Mouse (Mus musculus) olfactory bulb, adult 2 months (tissue): ENCODE results near the gene Pkn3. TPM values are rescaled to one million over a fixed set of nuclear protein-coding genes. Genes with fewer than 3 reads are reported as not detected.

ENCODE experiments used
- H3K27ac ChIP-seq: fragments of 200-500 bp; 2 replicates; pipeline ENCODE4 v1.5.1; 2012; ENCODE audit warnings: low read depth, low read length; ENCODE audit not compliant: insufficient read depth
- H3K4me1 ChIP-seq: fragments of 200-500 bp; 2 replicates; pipeline ENCODE4 v1.6.1; 2012; ENCODE audit warnings: low read length; ENCODE audit not compliant: control insufficient read depth, insufficient read depth
- H3K4me3 ChIP-seq: fragments of 200-500 bp; 2 replicates; pipeline ENCODE4 v1.5.1; 2012; ENCODE audit warnings: mild to moderate bottlenecking, low read depth, low read length, moderate library complexity; ENCODE audit not compliant: insufficient read depth
- CTCF ChIP-seq: fragments of 200-500 bp; IDR thresholded peaks from 2 replicates; pipeline ENCODE4 v1.5.1; 2012; ENCODE audit warnings: low read depth, mild to moderate bottlenecking, low read length, moderate library complexity; ENCODE audit not compliant: insufficient read depth
- POLR2A ChIP-seq: fragments of 200-500 bp; IDR thresholded peaks from 2 replicates; pipeline ENCODE4 v1.6.1; 2012; ENCODE audit warnings: mild to moderate bottlenecking, low read depth, low read length, moderate library complexity; ENCODE audit not compliant: insufficient read depth
- WGBS: fragments of 180-500 bp; shearing (Covaris S2); methylation state at CpG from one replicate; pipeline ENCODE4 v1.1.7; 2018; 5-methylcytosine and 5-hydroxymethylcytosine counted together
- polyA plus RNA-seq: library from polyadenylated mRNA; stranded (reverse); fragments of >200 nt; gene quantifications from 2 replicates; pipeline ENCODE4 v1.2.4, GENCODE M21; 2012; ENCODE audit warnings: low replicate concordance; ENCODE audit not compliant: missing spikeins, insufficient read depth, insufficient read length

Gene Pkn3
- polyA plus RNA-seq, 1 experiment, result not detected

GRCm38 (mm10) chr2:30061215-30062166 lies 16.0 kb upstream of the Pkn3 start:
- no peak overlapping the region for H3K27ac ChIP-seq
- TF ChIP-seq POLR2A (no peak), CTCF (no peak)
- H3K4me1 ChIP-seq, result peaks cover 26% of the 10 kb centered on the region
- H3K4me3 ChIP-seq, result peak overlapping the region; percentile 59
- WGBS, result 12% methylated on average over 37 of the region's 37 CpGs

GRCm38 (mm10) chr2:30062249-30063093 lies 15.0 kb upstream of the Pkn3 start:
- 3% methylated on average over 40 of the region's 40 CpGs for WGBS

GRCm38 (mm10) chr2:30063235-30063634 lies 14.2 kb upstream of the Pkn3 start:
- peak overlapping the region; percentile 59 for H3K4me3 ChIP-seq
- H3K4me1 ChIP-seq, result peaks cover 23% of the 10 kb centered on the region
- TF ChIP-seq CTCF (no peak), POLR2A (no peak)
- 38% methylated on average over 8 of the region's 8 CpGs for WGBS
- H3K27ac ChIP-seq, result 0 out of 2 replicates have a peak overlapping the region, but pooled peaks have one; percentile 63

More at GRCm38 (mm10) chr2:30062249-30063093, 15.0 kb upstream of the Pkn3 start:
- H3K4me3 ChIP-seq, result peak overlapping the region; percentile 59
- peaks cover 23% of the 10 kb centered on the region for H3K4me1 ChIP-seq
- 0 out of 2 replicates have a peak, but pooled peaks have one; percentile 3 for TF ChIP-seq CTCF
- TF ChIP-seq POLR2A, result no peak
- peak overlapping the region; percentile 63; the same call in 1 of the 2 replicates for H3K27ac ChIP-seq

- H3K4me3 ChIP-seq, result no peak overlapping the region
- 42% methylated on average over 3 of the region's 3 CpGs for WGBS
- TF ChIP-seq POLR2A, result no peak
- no peak for TF ChIP-seq CTCF
- H3K27ac ChIP-seq, result no peak overlapping the region
- H3K4me1 ChIP-seq, result peaks cover 23% of the 10 kb centered on the region
These were observed 13.7 kb upstream of the Pkn3 start for GRCm38 (mm10) chr2:30063791-30064190.

GRCm38 (mm10) chr2:30064298-30064697 lies 13.2 kb upstream of the Pkn3 start:
- Histone ChIP-seq H3K4me3 (no peak overlapping the region), H3K27ac (no peak overlapping the region), H3K4me1 (peaks cover 23% of the 10 kb centered on the region)
- WGBS, result 60% methylated on average over 3 of the region's 3 CpGs
- TF ChIP-seq POLR2A (no peak), CTCF (no peak)

- TF ChIP-seq POLR2A, result peak; percentile 51
- no peak for TF ChIP-seq CTCF
- H3K4me3 ChIP-seq, result peak overlapping the region; percentile 99
- 2% methylated on average over 93 of the region's 101 CpGs for WGBS
- H3K4me1 ChIP-seq, result peaks cover 23% of the 10 kb centered on the region
- H3K27ac ChIP-seq, result peak overlapping the region; percentile 96
These were observed 11.2 kb upstream of the Pkn3 start for GRCm38 (mm10) chr2:30066046-30066901.

GRCm38 (mm10) chr2:30067031-30067888 lies 10.2 kb upstream of the Pkn3 start:
- Histone ChIP-seq H3K27ac (no peak overlapping the region), H3K4me1 (peaks cover 14% of the 10 kb centered on the region), H3K4me3 (peak overlapping the region; percentile 99)
- TF ChIP-seq CTCF (no peak), POLR2A (no peak)
- WGBS, result under 1% methylated on average over 53 of the region's 69 CpGs

GRCm38 (mm10) chr2:30067962-30068361 lies 9.5 kb upstream of the Pkn3 start:
- H3K4me3 ChIP-seq, result no peak overlapping the region
- TF ChIP-seq CTCF, result no peak
- no peak overlapping the region for H3K27ac ChIP-seq
- 8% methylated on average over 7 of the region's 7 CpGs for WGBS
- H3K4me1 ChIP-seq, result peaks cover 7% of the 10 kb centered on the region
